Mouse (Mus musculus): ENCODE data around the gene Ppef2. TPM values are rescaled to one million over a fixed set of nuclear protein-coding genes. Genes with fewer than 3 reads are reported as not detected.

Gene Ppef2
- polyA plus RNA-seq (2015; fragmentation: Nextera tagmentation; extraction: Ambion mirVana) = 0.57 and 0.88 TPM in 2 replicates

DNA sequence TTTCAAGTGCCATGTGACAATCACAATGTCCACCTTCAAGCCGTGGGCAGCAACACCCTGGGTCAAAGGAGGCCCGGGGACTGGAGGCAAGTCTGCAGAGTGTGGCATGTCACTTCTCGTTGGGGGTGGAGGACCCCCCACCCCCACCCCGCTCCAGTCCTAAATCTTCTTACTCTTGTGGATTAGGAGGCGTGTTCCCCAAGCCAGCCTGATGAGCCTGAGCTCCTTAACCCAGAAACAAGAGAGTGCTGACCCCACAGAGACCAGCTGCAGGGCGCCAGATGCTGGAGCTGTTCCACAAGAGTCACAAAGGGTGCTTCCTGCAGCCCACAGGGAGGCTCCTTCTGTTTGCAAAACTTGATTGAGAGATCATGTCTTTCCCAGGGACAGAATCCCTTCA lies at the start of gene Ppef2:
Gene Ppef2 (minus strand): TSS at position 61 of the 400 bp plus-strand sequence.
- Histone ChIP-seq H3K4me2 (ENCODE audit: low read depth, low read length) (no peak within 1 kb of the TSS), H3K4me3 (ENCODE audit: low read length) (no peak within 1 kb of the TSS), H3K27me3 (replicated peaks; ENCODE audit: control insufficient read depth, insufficient read depth, low read length) (no peaks in the 10 kb centered on the region), H3K4me1 (ENCODE audit: control insufficient read depth, insufficient read depth, low read length) (0 out of 2 replicates have a peak, but pooled peaks cover 3% of the 10 kb centered on the region), H3K36me3 (ENCODE audit: control insufficient read depth, insufficient read depth, low read length) (no peaks in the 10 kb centered on the region), H3K9ac (ENCODE audit: low read depth, low read length) (no peak within 1 kb of the TSS), H3K27ac (ENCODE audit: low read length) (no peak within 1 kb of the TSS), H3K9me3 (ENCODE audit: control insufficient read depth, low read length) (no peaks in the 10 kb centered on the region)
- WGBS = 30% methylated on average over 6 of the region's 6 CpGs
- no peak for ATAC-seq

DNA sequence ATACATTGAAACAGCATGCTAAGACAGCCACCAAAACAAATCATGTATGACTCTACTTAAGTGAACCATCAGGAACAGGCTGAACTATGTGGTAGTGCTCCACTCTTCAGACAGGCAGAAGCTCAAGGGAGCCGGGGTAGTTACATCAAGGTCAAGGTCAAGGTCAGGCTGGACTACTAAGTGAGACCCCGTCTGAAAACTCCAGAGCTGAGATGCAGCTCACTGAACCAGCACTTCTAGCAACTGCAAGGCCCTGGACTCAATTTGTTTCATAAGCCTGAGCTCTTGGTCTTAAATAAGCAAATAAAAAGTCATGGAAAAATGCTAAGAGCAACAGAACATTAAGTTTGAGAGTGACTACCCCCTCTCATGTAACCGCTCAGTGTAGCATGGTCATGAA lies 48.2 kb upstream of the Ppef2 start:
- Histone ChIP-seq H3K27me3 (replicated peaks; ENCODE audit: control insufficient read depth, insufficient read depth, low read length) (no peaks in the 10 kb centered on the region), H3K9ac (ENCODE audit: low read depth, low read length) (no peak overlapping the region), H3K36me3 (ENCODE audit: control insufficient read depth, insufficient read depth, low read length) (peaks cover 34% of the 10 kb centered on the region), H3K4me2 (ENCODE audit: low read depth, low read length) (no peak overlapping the region), H3K4me1 (ENCODE audit: control insufficient read depth, insufficient read depth, low read length) (peaks cover 11% of the 10 kb centered on the region), H3K9me3 (ENCODE audit: control insufficient read depth, low read length) (no peaks in the 10 kb centered on the region), H3K27ac (ENCODE audit: low read length) (no peak overlapping the region), H3K4me3 (ENCODE audit: low read length) (no peak overlapping the region)
- WGBS = 81% methylated on average over 3 of the region's 3 CpGs
- no peak for ATAC-seq

DNA sequence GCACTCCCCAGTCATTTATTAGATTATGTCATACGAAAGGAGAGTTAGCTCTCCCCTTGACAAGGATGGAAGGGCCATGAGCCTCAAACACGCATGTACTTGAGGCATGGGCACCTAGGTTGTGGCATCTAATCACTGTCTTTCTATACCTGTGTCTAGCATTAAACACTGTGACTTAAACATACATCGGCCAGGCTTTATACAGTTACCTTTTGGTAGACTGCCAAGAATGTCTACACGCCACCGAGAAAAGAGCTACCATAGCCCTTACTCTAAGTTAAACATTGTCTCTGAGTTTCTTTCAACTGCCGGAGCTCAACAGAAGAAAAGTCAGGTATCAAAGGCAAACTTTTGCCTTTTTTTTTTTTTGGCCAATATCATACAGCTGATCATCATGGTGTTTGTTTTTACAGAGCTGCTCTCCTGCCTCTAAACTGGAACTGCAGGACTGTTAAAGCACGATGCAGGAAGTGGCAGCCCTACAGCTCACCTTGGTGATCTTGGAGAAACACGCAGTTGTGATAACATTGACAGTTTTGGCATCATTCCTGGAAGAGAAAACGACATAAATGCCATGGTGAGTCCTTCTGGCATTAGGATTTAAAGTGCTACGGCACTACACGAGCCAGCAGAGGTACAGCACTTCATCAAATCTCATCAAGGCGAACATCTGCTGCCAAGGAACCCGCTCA lies 46.2 kb upstream of the Ppef2 start:
- WGBS = 86% methylated on average over 13 of the region's 13 CpGs
- Histone ChIP-seq H3K4me3 (ENCODE audit: low read length) (no peak overlapping the region), H3K4me1 (ENCODE audit: control insufficient read depth, insufficient read depth, low read length) (no peaks in the 10 kb centered on the region), H3K27me3 (replicated peaks; ENCODE audit: control insufficient read depth, insufficient read depth, low read length) (no peaks in the 10 kb centered on the region), H3K36me3 (ENCODE audit: control insufficient read depth, insufficient read depth, low read length) (peaks cover 37% of the 10 kb centered on the region), H3K9ac (ENCODE audit: low read depth, low read length) (no peak overlapping the region), H3K4me2 (ENCODE audit: low read depth, low read length) (no peak overlapping the region), H3K9me3 (ENCODE audit: control insufficient read depth, low read length) (no peaks in the 10 kb centered on the region), H3K27ac (ENCODE audit: low read length) (no peak overlapping the region)
- no peak for ATAC-seq

DNA sequence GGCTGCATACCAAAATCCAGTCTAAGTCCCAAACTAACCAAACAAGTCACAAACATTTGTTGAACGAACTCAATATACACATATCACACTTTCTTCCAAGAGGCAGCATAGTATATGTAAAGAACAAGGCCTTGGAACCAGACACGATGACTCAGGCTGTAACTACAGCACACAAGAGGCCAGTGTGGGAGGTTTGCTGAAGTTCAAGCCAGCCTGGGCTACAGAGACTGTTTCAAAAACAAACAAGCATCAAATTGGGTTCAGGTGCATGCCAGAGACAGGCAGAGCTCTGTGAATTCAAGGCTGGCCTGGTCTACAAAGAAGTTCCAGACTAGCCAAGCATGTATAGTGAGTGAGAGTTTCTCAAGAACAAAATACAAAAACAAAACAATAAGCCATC lies 38.4 kb upstream of the Ppef2 start:
- Histone ChIP-seq H3K4me2 (ENCODE audit: low read depth, low read length) (no peak overlapping the region), H3K4me3 (ENCODE audit: low read length) (no peak overlapping the region), H3K4me1 (ENCODE audit: control insufficient read depth, insufficient read depth, low read length) (peaks cover 7% of the 10 kb centered on the region; the same call in 1 of the 2 replicates), H3K9me3 (ENCODE audit: control insufficient read depth, low read length) (no peaks in the 10 kb centered on the region), H3K27me3 (replicated peaks; ENCODE audit: control insufficient read depth, insufficient read depth, low read length) (no peaks in the 10 kb centered on the region), H3K27ac (ENCODE audit: low read length) (no peak overlapping the region; the same call in 1 of the 2 replicates), H3K36me3 (ENCODE audit: control insufficient read depth, insufficient read depth, low read length) (peaks cover 16% of the 10 kb centered on the region), H3K9ac (ENCODE audit: low read depth, low read length) (no peak overlapping the region)
- no peak for ATAC-seq
- WGBS = 87% methylated on average over 2 of the region's 2 CpGs

DNA sequence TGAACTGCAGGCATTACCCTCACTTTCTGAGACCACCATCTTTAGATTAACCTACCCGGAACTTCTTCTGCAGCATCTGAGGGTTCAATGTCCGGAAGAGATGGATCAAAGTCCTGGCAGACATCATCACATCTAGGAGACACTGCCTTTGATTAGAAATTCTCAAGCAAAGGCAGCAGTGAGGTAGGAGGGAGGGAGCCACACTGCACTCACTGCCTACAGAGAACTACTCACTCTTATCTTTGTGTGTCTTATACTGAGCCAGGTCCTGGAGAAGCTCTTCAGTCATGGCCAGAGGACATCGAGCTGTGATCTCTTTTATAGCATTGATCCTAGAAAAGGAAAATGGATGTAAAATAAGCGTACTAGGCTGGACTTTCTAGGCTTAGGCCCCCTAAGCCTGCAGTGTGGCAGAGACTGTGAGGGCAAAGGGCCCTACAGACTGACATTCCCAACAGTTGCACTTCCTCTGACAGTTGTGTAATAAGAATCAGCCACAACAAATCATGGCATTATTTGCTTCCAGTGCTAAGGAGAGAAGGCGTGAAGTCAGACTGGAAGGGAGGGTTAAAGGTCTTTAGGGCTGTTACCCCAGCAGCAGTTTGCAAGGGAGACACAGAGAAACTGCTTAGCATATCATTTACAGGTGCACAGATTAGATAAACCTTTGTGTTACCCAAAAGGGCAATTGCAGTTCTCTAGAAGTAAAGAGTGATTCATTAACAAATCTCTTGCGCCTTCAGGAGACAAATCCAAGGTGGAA lies 35.8 kb upstream of the Ppef2 start:
- Histone ChIP-seq H3K4me3 (ENCODE audit: low read length) (no peak overlapping the region), H3K27ac (ENCODE audit: low read length) (peak overlapping the region; percentile 87), H3K36me3 (ENCODE audit: control insufficient read depth, insufficient read depth, low read length) (peaks cover 11% of the 10 kb centered on the region), H3K4me2 (ENCODE audit: low read depth, low read length) (peak overlapping the region; percentile 4; the same call in 1 of the 2 replicates), H3K9ac (ENCODE audit: low read depth, low read length) (peak overlapping the region; percentile 21; the same call in 1 of the 2 replicates), H3K9me3 (ENCODE audit: control insufficient read depth, low read length) (no peaks in the 10 kb centered on the region), H3K27me3 (replicated peaks; ENCODE audit: control insufficient read depth, insufficient read depth, low read length) (no peaks in the 10 kb centered on the region), H3K4me1 (ENCODE audit: control insufficient read depth, insufficient read depth, low read length) (peaks cover 7% of the 10 kb centered on the region; the same call in 1 of the 2 replicates)
- ATAC-seq = peak; percentile 95
- 60% methylated on average over 6 of the region's 6 CpGs for WGBS

DNA sequence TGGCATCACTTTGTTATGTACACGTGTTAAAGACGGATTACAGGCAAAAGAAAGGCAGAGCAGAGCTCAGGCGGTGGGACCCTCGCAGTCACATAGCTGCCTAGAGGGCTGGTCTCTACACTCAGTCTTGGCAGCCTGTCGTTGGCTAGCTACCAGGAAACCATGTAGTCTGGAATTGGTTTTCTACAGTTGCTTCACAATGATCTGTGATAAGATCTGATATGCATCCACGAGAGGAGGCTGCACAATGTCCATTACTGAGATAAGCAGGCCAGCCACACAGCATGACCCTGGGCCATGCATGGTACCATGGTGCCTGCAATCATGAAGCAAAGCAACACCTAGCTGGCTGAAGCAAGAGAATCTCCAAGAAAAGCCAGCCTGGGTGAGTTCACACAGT lies 31.8 kb upstream of the Ppef2 start:
- WGBS = 81% methylated on average over 6 of the region's 6 CpGs
- no peak for ATAC-seq
- no peaks in the 10 kb centered on the region for H3K27me3 ChIP-seq (replicated peaks; ENCODE audit: control insufficient read depth, insufficient read depth, low read length)
- no peak overlapping the region for H3K4me2 ChIP-seq (ENCODE audit: low read depth, low read length)
- H3K27ac ChIP-seq (ENCODE audit: low read length) = no peak overlapping the region
- no peak overlapping the region for H3K9ac ChIP-seq (ENCODE audit: low read depth, low read length)
- peaks cover 14% of the 10 kb centered on the region for H3K36me3 ChIP-seq (ENCODE audit: control insufficient read depth, insufficient read depth, low read length)
- H3K4me3 ChIP-seq (ENCODE audit: low read length) = no peak overlapping the region
- peaks cover 10% of the 10 kb centered on the region for H3K4me1 ChIP-seq (ENCODE audit: control insufficient read depth, insufficient read depth, low read length)
- no peaks in the 10 kb centered on the region for H3K9me3 ChIP-seq (ENCODE audit: control insufficient read depth, low read length)

DNA sequence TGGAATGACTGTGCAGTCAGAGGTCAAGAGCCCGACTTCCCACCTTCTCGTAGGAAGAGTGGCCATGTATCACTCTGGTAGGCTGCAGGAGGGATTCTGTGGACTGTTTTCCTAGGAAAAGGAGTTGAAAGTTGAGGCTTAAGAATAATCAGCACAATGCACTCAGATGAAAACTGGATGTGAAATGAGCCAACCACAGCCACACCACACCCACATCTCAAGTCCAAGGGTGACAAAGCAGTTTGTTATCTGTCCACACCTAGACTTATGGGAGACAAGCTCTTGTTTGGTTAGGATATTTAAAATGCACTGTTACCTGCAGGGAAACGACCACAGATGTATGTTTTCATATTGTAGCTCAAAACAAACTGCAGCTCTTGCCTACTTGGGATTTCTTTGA lies 27.0 kb upstream of the Ppef2 start:
- Histone ChIP-seq H3K27ac (ENCODE audit: low read length) (peak overlapping the region; percentile 79), H3K27me3 (replicated peaks; ENCODE audit: control insufficient read depth, insufficient read depth, low read length) (no peaks in the 10 kb centered on the region), H3K4me3 (ENCODE audit: low read length) (no peak overlapping the region), H3K36me3 (ENCODE audit: control insufficient read depth, insufficient read depth, low read length) (peaks cover 3% of the 10 kb centered on the region; the same call in 1 of the 2 replicates), H3K4me2 (ENCODE audit: low read depth, low read length) (peak overlapping the region; percentile 22; the same call in 1 of the 2 replicates), H3K4me1 (ENCODE audit: control insufficient read depth, insufficient read depth, low read length) (peaks cover 18% of the 10 kb centered on the region), H3K9me3 (ENCODE audit: control insufficient read depth, low read length) (no peaks in the 10 kb centered on the region), H3K9ac (ENCODE audit: low read depth, low read length) (no peak overlapping the region)
- WGBS = 34% methylated on average over 3 of the region's 3 CpGs
- ATAC-seq = peak; percentile 66

DNA sequence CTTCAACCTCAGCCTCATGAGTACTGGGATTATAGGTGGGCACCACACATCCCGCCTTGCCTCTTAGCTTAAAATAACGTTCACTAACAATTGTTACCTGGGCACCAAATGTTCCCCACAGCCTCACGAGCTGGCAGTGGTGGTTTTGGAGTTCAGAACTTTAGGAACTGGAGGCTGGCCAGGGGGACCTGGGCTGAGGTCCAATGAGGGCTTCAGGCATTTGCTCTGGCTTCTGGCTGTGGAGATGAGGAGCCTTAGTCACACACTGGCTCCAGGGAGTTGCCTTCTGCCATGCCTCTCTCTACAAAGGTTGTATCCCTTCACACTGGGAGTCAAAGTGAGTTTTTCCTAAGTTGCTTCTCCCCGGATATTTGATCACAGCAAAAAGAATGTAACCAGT lies 26.5 kb upstream of the Ppef2 start:
- no peaks in the 10 kb centered on the region for H3K27me3 ChIP-seq (replicated peaks; ENCODE audit: control insufficient read depth, insufficient read depth, low read length)
- ATAC-seq = no peak
- no peak overlapping the region for H3K4me3 ChIP-seq (ENCODE audit: low read length)
- peaks cover 18% of the 10 kb centered on the region for H3K4me1 ChIP-seq (ENCODE audit: control insufficient read depth, insufficient read depth, low read length)
- no peak overlapping the region for H3K9ac ChIP-seq (ENCODE audit: low read depth, low read length)
- 78% methylated on average over 4 of the region's 4 CpGs for WGBS
- H3K27ac ChIP-seq (ENCODE audit: low read length) = peak overlapping the region; percentile 79
- H3K36me3 ChIP-seq (ENCODE audit: control insufficient read depth, insufficient read depth, low read length) = peaks cover 3% of the 10 kb centered on the region; the same call in 1 of the 2 replicates
- no peak overlapping the region; the same call in 1 of the 2 replicates for H3K4me2 ChIP-seq (ENCODE audit: low read depth, low read length)
- no peaks in the 10 kb centered on the region for H3K9me3 ChIP-seq (ENCODE audit: control insufficient read depth, low read length)

DNA sequence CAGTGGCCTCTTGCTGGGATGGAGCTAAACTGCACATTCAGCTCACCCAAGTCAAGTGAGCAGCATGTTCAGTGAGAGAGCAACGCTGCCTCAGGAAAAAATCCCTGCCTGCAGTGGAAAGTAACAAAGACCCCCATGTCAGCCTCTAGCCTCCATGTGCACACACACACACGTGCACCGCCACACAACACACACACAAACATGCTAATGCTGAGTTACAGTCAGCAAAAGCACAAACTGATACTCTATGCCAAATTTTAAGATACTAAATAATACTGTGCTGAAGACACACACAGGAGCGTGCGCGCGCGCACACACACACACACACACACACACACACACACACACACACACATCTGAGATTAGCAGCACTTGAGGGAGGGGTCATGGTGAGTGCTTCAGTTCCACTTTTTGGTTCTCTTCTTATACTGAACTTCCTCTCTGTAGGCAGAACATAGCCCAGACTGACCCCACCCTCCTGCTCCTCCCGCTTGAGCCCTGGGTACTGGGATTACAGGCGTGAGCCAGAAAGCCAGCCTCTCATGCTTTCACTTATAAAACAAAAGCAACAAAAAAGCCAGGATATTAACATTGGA lies 23.0 kb upstream of the Ppef2 start:
- H3K9ac ChIP-seq (ENCODE audit: low read depth, low read length) = no peak overlapping the region
- no peaks in the 10 kb centered on the region for H3K36me3 ChIP-seq (ENCODE audit: control insufficient read depth, insufficient read depth, low read length)
- H3K4me2 ChIP-seq (ENCODE audit: low read depth, low read length) = no peak overlapping the region
- no peaks in the 10 kb centered on the region for H3K9me3 ChIP-seq (ENCODE audit: control insufficient read depth, low read length)
- no peaks in the 10 kb centered on the region for H3K27me3 ChIP-seq (replicated peaks; ENCODE audit: control insufficient read depth, insufficient read depth, low read length)
- H3K4me1 ChIP-seq (ENCODE audit: control insufficient read depth, insufficient read depth, low read length) = peaks cover 18% of the 10 kb centered on the region
- no peak overlapping the region for H3K27ac ChIP-seq (ENCODE audit: low read length)
- H3K4me3 ChIP-seq (ENCODE audit: low read length) = no peak overlapping the region
- no peak for ATAC-seq
- 82% methylated on average over 10 of the region's 10 CpGs for WGBS
